Mouse (Mus musculus) forebrain, embryonic 13.5 days (tissue): ENCODE data around the gene Cdk4. TPM values are rescaled to one million over a fixed set of nuclear protein-coding genes. Genes with fewer than 3 reads are reported as not detected.

Experiments
- ATAC-seq: fragments of 200-750 bp; cut with Nextera tagmentation; 2 replicates; pipeline ENCODE4 v1.8.0; 2017
- H3K27ac ChIP-seq: fragments of 300-500 bp; sonication (generic); 2 replicates; pipeline ENCODE4 v1.5.1; 2015; ENCODE audit warnings: inconsistent platforms, mild to moderate bottlenecking, moderate library complexity
- H3K27me3 ChIP-seq: fragments of 300-500 bp; sonication (generic); 2 replicates; pipeline ENCODE4 v1.6.1; 2015; ENCODE audit warnings: mild to moderate bottlenecking, inconsistent platforms
- H3K36me3 ChIP-seq: fragments of 300-500 bp; sonication (generic); 2 replicates; pipeline ENCODE4 v1.6.1; 2015; ENCODE audit warnings: mild to moderate bottlenecking, inconsistent platforms; ENCODE audit not compliant: poor library complexity, severe bottlenecking
- H3K4me1 ChIP-seq: fragments of 300-500 bp; sonication (generic); 2 replicates; pipeline ENCODE4 v1.6.1; 2015; ENCODE audit warnings: inconsistent platforms
- H3K4me2 ChIP-seq: fragments of 300-500 bp; sonication (generic); 2 replicates; pipeline ENCODE4 v1.6.1; 2015; ENCODE audit warnings: inconsistent platforms, mild to moderate bottlenecking, moderate library complexity
- H3K4me3 ChIP-seq: fragments of 300-500 bp; sonication (generic); 2 replicates; pipeline ENCODE4 v1.5.1; 2015; ENCODE audit warnings: mild to moderate bottlenecking, inconsistent platforms
- H3K9ac ChIP-seq: fragments of 300-500 bp; sonication (generic); 2 replicates; pipeline ENCODE4 v1.6.1; 2015; ENCODE audit warnings: mild to moderate bottlenecking, inconsistent platforms
- H3K9me3 ChIP-seq: fragments of 300-500 bp; sonication (generic); replicated peaks from 2 replicates; pipeline ENCODE4 v1.6.1; 2016; ENCODE audit warnings: inconsistent platforms
- WGBS: fragments of 180-500 bp; shearing (Covaris S2); methylation state at CpG from one replicate; pipeline ENCODE4 v1.1.7; 2015; 5-methylcytosine and 5-hydroxymethylcytosine counted together
- polyA plus RNA-seq: library from polyadenylated mRNA; unstranded; fragments of >200 nt; fragmentation: Nextera tagmentation; extraction: Ambion mirVana; gene quantifications from 2 replicates; pipeline ENCODE4 v1.2.1, GENCODE M21; 2015

The Cdk4 gene
- polyA plus RNA-seq, 1 experiment from 2014 or later = 2,414 TPM

DNA sequence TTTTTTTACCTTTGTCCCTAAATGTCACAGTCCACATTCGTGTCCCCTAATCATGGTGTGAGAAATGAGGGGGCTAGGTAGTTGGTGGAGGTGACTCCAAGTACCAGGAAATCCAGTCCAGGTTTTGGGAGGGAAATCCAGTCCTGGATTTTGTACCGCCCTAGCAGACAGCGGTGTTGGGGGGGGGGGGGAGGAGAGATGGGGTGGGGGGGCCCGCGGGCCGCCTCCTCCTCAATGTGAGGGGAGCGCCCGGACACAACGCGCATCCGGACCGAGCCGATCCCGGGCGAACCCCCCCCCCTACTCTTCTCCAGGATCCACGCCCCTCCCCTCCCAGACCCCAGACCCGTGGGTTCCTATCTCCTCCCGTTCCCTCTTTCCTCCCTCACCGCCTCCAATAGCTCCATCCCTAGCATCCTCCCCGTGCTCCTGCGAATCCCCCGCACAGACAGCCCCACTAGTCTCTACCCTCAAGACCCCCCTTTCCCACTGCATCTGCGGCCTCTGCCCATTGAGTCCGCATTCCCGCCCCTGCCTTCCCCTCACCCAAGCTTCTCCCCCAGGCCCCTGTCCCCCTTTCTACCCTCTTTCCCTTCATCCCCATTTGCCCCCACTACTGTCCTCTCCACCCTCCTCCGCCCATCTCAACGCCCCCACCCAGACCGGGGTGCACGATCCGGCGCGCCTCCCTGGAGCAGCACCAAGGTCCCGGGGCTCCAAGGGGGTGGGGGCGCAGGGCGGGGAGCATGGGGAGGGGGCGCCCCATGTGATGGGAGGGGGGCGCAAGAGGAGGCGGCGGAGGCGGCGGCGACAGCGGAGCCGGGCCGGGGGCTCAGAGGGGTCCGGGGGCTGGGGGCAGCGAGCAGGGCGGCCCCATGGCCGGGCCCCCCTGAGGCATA lies 15.6 kb downstream of the Cdk4 start:
- Histone ChIP-seq H3K36me3 (no peaks in the 10 kb centered on the region), H3K27me3 (peaks cover 54% of the 10 kb centered on the region), H3K4me3 (peak overlapping the region; percentile 67), H3K9ac (peak overlapping the region; percentile 81), H3K27ac (peak overlapping the region; percentile 78), H3K4me1 (peaks cover 46% of the 10 kb centered on the region), H3K4me2 (peak overlapping the region; percentile 99), H3K9me3 (no peaks in the 10 kb centered on the region)
- under 1% methylated on average over 38 of the region's 49 CpGs for WGBS
- ATAC-seq = peak; percentile 73

DNA sequence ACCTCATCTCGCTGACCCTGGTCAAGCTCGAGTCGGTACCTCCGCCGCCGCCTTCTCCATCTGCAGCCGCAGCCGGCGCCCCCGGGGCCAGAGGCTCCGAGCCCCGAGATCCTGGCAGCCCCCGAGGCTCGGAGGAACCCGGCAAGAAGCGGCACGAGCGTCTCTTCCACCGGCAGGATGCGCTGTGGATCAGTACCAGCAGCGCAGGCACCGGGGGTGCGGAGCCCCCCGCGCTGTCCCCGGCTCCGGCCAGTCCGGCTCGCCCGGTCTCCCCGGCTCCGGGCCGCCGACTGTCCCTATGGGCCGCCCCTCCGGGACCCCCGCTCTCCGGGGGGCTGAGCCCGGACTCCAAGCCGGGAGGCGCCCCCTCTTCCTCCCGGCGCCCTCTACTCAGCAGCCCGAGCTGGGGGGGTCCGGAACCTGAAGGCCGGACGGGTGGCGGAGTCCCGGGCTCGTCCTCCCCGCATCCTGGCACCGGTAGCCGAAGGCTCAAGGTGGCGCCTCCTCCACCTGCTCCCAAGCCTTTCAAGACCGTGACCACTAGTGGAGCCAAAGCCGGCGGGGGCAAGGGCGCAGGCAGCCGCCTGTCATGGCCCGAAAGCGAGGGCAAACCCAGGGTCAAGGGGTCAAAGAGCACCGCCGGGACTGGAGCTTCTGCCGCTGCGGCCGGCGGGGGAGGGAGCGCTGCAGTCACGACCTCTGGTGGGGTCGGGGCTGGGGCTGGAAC lies 16.5 kb downstream of the Cdk4 start:
- Histone ChIP-seq H3K4me1 (peaks cover 46% of the 10 kb centered on the region), H3K36me3 (peaks cover 4% of the 10 kb centered on the region; the same call in 1 of the 2 replicates), H3K27ac (no peak overlapping the region; the same call in 1 of the 2 replicates), H3K9ac (peak overlapping the region; percentile 81), H3K4me2 (peak overlapping the region; percentile 99), H3K4me3 (peak overlapping the region; percentile 67), H3K27me3 (peaks cover 58% of the 10 kb centered on the region), H3K9me3 (no peaks in the 10 kb centered on the region)
- 2% methylated on average over 69 of the region's 70 CpGs for WGBS
- ATAC-seq = 0 out of 2 replicates have a peak, but pooled peaks have one; percentile 0

DNA sequence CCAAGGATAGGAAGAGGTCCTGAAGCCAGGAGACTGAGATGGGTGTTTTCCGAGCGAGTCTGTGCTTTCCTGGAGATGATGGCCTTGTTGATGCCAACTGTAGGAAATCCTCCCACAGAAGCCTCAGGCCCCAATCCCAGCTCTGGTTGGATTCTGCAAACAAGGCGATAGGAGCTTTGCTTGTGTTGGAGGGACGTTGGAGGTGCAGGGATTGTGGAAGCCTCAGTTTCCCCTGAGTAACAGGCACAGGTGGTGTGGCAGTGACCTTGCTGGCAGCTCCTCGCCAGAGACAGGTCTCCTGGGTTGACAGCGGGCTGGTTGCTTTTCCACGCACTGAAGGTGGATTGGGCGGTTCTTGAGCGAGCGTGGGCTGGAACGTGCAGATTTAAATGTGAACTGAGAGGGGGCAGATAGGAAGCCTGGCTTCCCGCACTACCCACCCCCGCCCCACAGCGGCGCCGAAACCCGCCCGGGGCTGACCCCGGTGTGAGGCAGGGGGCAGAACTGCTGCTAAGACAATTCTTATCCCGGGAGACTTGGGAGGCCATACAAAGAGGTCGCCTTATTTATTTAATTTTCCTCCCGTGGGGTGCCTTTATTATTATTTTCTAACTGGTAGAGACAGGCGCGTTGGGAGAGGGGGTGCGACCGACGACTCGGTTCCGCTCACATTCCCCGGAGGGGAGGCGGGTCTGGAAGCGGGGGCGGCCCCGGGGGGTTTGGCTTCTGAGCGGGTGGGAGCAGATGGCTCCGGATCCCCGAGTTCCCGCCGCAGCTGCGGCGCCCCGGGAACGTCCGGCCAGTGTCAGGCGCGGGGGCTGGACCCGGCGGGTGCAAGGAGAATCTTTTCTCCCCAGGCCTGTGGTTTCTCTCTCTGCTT lies 17.8 kb downstream of the Cdk4 start:
- 4% methylated on average over 48 of the region's 48 CpGs for WGBS

DNA sequence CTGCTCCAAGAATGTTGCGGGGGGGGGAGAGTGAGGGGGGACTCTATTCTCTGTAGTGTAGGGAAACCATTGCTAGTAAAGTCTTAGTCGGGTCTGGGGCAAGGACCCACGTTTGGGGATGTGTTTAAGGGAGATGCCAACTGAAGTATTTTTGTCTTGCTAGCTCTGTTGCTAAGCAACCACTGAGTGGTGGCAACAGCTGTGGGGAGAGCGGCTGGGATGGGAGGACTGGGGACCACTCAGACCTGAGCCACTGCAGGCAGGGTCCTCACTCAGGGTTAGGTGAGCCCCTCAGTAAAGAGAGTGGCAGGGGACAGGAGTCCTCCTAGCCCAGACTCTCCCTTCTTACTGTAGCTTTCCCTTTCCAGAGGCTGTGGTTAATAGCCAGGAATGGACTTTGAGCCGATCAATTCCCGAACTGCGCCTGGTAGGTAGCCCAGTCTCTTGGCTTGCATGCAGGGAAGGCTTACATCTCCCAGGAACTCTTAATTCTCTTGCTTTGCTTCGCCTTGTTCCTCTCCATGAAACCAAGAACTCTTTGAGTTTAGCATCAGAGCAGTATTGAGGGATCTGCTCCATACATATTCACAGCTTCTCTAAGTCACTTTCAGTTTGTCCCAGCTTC lies 18.8 kb downstream of the Cdk4 start:
- Histone ChIP-seq H3K36me3 (peaks cover 10% of the 10 kb centered on the region; the same call in 1 of the 2 replicates), H3K4me2 (peak overlapping the region; percentile 99), H3K4me3 (peak overlapping the region; percentile 67), H3K4me1 (peaks cover 46% of the 10 kb centered on the region), H3K9ac (peak overlapping the region; percentile 81), H3K9me3 (no peaks in the 10 kb centered on the region), H3K27me3 (peaks cover 61% of the 10 kb centered on the region), H3K27ac (no peak overlapping the region)
- 30% methylated on average over 8 of the region's 8 CpGs for WGBS
- peak; percentile 16; the same call in 1 of the 2 replicates for ATAC-seq

More for the DNA sequence above, 17.8 kb downstream of the Cdk4 start:
- H3K36me3 ChIP-seq = peaks cover 6% of the 10 kb centered on the region; the same call in 1 of the 2 replicates
- H3K9me3 ChIP-seq = no peaks in the 10 kb centered on the region
- H3K4me3 ChIP-seq = peak overlapping the region; percentile 67
- H3K27me3 ChIP-seq = peaks cover 62% of the 10 kb centered on the region
- peak overlapping the region; percentile 99 for H3K4me2 ChIP-seq
- no peak for ATAC-seq
- peak overlapping the region; percentile 81 for H3K9ac ChIP-seq
- peaks cover 46% of the 10 kb centered on the region for H3K4me1 ChIP-seq
- no peak overlapping the region for H3K27ac ChIP-seq

DNA sequence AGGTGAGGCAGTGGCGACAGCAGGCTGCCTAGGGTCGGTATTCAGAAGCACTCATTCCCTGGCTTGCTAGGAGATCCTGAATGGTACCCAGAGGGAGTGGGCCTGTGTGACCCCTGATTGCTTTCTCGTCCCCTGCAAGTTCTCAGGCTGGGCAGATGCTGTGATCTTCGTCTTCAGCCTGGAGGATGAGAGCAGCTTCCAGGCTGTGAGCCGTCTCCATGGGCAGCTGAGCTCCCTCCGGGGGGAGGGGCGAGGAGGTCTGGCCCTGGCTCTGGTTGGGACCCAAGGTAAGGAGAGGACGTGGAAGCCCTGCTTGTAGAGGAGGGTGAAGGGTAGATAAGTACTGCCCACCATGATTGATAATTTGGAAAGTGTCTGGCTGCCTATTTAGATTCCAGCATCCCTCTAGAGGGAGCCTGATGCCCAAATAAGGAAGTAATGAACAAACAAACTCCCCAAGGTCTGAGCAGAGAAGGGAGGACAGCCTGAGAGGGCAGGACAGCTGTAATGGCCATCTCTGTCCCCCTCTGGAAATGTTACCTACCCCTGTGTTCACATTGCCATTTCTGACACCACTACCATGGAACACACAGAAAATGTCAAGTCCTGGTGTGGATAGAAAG lies 20.1 kb downstream of the Cdk4 start:
- Histone ChIP-seq H3K36me3 (peaks cover 18% of the 10 kb centered on the region), H3K27me3 (peaks cover 64% of the 10 kb centered on the region), H3K9ac (no peak overlapping the region)

DNA sequence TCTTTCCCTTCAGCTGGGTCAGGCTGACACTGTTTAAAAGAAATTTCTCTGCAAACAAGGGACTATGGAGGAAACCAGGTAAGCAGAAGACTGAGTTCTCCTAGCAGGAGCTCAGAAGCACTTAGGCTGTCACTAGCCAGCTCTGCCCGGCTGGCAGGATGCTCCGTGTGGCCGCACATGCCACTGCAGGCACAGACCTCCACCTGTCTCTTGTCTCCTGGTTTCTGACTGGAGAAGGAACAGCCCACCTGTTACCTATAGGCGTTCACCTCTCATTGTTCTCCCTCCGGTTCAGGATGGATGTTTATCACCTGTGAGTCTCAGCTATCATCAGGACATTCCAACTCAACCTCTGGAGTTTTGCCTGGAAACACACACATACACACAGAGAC lies 20.6 kb downstream of the Cdk4 start:
- Histone ChIP-seq H3K4me3 (no peak overlapping the region), H3K27me3 (peaks cover 68% of the 10 kb centered on the region), H3K36me3 (peaks cover 18% of the 10 kb centered on the region), H3K27ac (no peak overlapping the region), H3K9ac (no peak overlapping the region), H3K4me1 (peaks cover 35% of the 10 kb centered on the region), H3K4me2 (no peak overlapping the region), H3K9me3 (no peaks in the 10 kb centered on the region)
- ATAC-seq = no peak
- WGBS = 65% methylated on average over 5 of the region's 5 CpGs

More for the DNA sequence above, 20.1 kb downstream of the Cdk4 start:
- Histone ChIP-seq H3K4me2 (no peak overlapping the region), H3K27ac (no peak overlapping the region), H3K4me3 (no peak overlapping the region), H3K4me1 (peaks cover 36% of the 10 kb centered on the region), H3K9me3 (no peaks in the 10 kb centered on the region)
- 33% methylated on average over 8 of the region's 8 CpGs for WGBS
- no peak for ATAC-seq

DNA sequence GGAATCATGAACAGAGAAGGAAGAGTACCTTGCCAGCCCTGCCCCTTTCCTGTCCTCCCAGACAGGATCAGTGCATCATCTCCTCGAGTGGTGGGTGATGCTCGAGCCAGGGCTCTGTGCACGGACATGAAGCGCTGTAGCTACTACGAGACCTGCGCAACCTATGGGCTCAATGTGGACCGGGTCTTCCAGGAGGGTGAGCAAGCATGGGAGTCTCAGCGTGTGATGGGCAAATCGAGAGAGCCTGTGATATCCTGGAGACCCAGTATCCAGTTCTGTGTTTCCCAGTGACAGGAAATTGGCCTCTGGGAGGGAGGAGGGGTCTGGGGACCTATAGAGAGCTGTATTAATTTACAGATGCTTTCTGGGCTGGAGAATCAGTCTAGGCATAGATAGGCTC lies 21.7 kb downstream of the Cdk4 start:
- no peak overlapping the region for H3K4me3 ChIP-seq
- no peaks in the 10 kb centered on the region for H3K9me3 ChIP-seq
- peaks cover 18% of the 10 kb centered on the region for H3K36me3 ChIP-seq
- H3K4me2 ChIP-seq = no peak overlapping the region
- WGBS = 88% methylated on average over 9 of the region's 9 CpGs
- peaks cover 29% of the 10 kb centered on the region for H3K4me1 ChIP-seq
- H3K27ac ChIP-seq = no peak overlapping the region
- no peak for ATAC-seq
- H3K9ac ChIP-seq = no peak overlapping the region
- peaks cover 71% of the 10 kb centered on the region for H3K27me3 ChIP-seq

DNA sequence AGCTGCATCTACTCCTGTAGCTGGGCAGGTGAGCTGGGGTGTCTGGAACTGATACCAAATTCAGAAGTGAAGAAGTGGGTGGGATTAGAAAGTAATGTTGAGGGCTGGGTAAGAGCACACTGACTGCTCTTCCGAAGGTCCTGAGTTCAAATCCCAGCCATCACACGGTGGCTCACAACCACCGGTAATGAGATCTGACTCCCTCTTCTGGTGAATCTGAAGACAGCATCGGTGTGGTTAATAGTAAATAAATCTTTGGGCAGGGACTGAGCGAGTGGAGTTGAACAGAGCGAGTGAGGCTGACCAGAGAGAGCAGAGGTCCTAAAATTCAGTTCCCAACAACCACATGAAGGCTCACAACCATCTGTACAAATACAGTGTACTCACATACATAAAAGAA lies 22.3 kb downstream of the Cdk4 start:
- no peak for ATAC-seq
- Histone ChIP-seq H3K27ac (no peak overlapping the region), H3K4me2 (no peak overlapping the region), H3K9me3 (no peaks in the 10 kb centered on the region), H3K4me3 (no peak overlapping the region), H3K36me3 (peaks cover 18% of the 10 kb centered on the region), H3K27me3 (peaks cover 71% of the 10 kb centered on the region), H3K4me1 (peaks cover 28% of the 10 kb centered on the region), H3K9ac (no peak overlapping the region)
- 70% methylated on average over 6 of the region's 6 CpGs for WGBS

DNA sequence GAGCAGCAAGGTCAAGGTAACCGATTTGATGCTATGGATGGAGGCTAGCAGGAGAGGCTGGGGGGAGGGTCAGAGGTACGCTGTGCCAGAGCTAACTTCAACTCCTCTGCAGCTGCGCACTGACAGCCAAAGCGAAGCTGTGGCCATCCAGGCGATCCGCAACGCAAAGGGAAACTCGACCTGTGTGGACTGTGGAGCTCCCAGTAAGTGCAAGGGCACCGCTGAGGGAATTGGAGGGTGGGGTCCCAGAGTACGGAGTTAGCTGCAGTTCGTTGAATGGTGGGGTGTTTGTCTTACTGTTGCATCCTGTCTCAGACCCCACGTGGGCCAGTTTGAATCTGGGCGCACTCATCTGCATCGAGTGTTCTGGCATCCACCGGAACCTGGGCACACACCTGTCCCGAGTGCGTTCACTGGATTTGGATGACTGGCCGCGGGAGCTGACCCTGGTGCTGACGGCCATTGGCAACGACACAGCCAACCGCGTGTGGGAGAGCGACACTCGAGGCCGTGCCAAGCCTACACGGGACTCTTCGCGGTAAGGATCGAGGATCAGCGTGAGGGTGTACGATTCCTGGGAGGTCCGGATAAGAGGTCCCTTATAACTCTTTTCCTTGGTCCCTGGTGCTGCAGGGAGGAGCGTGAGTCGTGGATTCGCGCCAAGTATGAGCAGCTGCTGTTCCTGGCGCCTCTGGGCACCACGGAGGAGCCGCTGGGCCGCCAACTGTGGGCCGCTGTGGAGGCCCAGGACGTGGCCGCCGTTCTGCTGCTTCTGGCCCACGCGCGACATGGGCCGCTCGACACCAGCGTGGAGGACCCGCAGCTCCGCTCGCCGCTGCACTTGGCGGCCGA lies 27.5 kb downstream of the Cdk4 start:
- Histone ChIP-seq H3K27ac (no peak overlapping the region), H3K36me3 (peaks cover 20% of the 10 kb centered on the region), H3K9me3 (no peaks in the 10 kb centered on the region), H3K27me3 (peaks cover 63% of the 10 kb centered on the region), H3K4me1 (peaks cover 29% of the 10 kb centered on the region), H3K4me3 (peak overlapping the region; percentile 36), H3K9ac (peak overlapping the region; percentile 51), H3K4me2 (peak overlapping the region; percentile 59)
- 6% methylated on average over 57 of the region's 57 CpGs for WGBS
- ATAC-seq = peak; percentile 25
